Mouse (Mus musculus) liver, embryonic 13.5 days (tissue): ENCODE measurements at regions not wholly inside any gene's neighbourhood (a gene's known extent, or its start where the extent isn't known, plus 50 kb on each side); places are given as distances from the start of the nearest gene placed in this dataset.

Source experiments
- ATAC-seq: fragments of 200-750 bp; cut with Nextera tagmentation; 2 replicates; pipeline ENCODE4 v1.8.0; 2017; ENCODE audit warnings: low read depth, mild to moderate bottlenecking, moderate number of reproducible peaks, moderate library complexity
- DNase-seq: peaks from one replicate; pipeline ENCODE4 v3.0.0; 2022
- H3K27ac ChIP-seq: fragments of 300-500 bp; sonication (generic); 2 replicates; pipeline ENCODE4 v1.5.1; 2015; ENCODE audit warnings: moderate library complexity, mild to moderate bottlenecking, inconsistent platforms
- H3K27me3 ChIP-seq: fragments of 300-500 bp; sonication (generic); 2 replicates; pipeline ENCODE4 v1.6.1; 2015; ENCODE audit warnings: mild to moderate bottlenecking, inconsistent platforms
- H3K36me3 ChIP-seq: fragments of 300-500 bp; sonication (generic); 2 replicates; pipeline ENCODE4 v1.6.1; 2015; ENCODE audit warnings: mild to moderate bottlenecking, inconsistent platforms
- H3K4me1 ChIP-seq: fragments of 300-500 bp; sonication (generic); replicated peaks from 2 replicates; pipeline ENCODE4 v1.6.1; 2015; ENCODE audit warnings: inconsistent platforms
- H3K4me2 ChIP-seq: fragments of 300-500 bp; sonication (generic); 2 replicates; pipeline ENCODE4 v1.6.1; 2015; ENCODE audit warnings: inconsistent platforms, mild to moderate bottlenecking, moderate library complexity
- H3K4me3 ChIP-seq: fragments of 300-500 bp; sonication (generic); replicated peaks from 2 replicates; pipeline ENCODE4 v1.5.1; 2015; ENCODE audit warnings: mild to moderate bottlenecking, inconsistent platforms
- H3K9ac ChIP-seq: fragments of 300-500 bp; sonication (generic); 2 replicates; pipeline ENCODE4 v1.6.1; 2015; ENCODE audit warnings: mild to moderate bottlenecking, inconsistent platforms
- H3K9me3 ChIP-seq: fragments of 300-500 bp; sonication (generic); replicated peaks from 2 replicates; pipeline ENCODE4 v1.6.1; 2016; ENCODE audit warnings: inconsistent platforms
- WGBS: fragments of 180-500 bp; shearing (Covaris S2); methylation state at CpG from one replicate; pipeline ENCODE4 v1.1.7; 2015; ENCODE audit not compliant: insufficient replicate concordance; 5-methylcytosine and 5-hydroxymethylcytosine counted together

DNA sequence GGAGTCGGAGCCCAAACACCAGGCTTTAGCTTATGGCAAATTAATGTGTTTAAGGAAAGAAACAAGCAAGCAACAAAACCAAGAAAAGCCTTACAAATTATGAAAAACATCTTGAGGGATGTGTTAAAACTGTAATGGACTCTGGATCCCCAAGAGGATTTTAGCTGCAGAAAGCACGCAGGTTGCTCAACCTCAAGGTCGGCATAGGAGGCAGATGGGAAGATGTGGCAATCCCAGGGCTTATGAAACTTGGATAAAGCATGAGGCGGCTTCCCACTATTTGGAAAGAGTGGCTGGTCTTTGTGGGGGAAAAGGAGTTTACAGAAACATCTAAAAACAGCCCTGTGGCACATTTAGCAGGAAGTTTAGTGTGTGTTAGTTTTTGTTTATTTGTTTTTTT lies 190.5 kb downstream of the Gm11011 start:
- Histone ChIP-seq H3K4me3 (no peak overlapping the region), H3K27me3 (no peaks in the 10 kb centered on the region), H3K4me2 (no peak overlapping the region), H3K9me3 (peaks cover 4% of the 10 kb centered on the region; the same call in 1 of the 2 replicates), H3K4me1 (no peaks in the 10 kb centered on the region), H3K9ac (no peak overlapping the region), H3K27ac (no peak overlapping the region), H3K36me3 (no peaks in the 10 kb centered on the region)
- ATAC-seq (no peak), DNase-seq (no peak)
- WGBS, result 53% methylated on average over 4 of the region's 4 CpGs

DNA sequence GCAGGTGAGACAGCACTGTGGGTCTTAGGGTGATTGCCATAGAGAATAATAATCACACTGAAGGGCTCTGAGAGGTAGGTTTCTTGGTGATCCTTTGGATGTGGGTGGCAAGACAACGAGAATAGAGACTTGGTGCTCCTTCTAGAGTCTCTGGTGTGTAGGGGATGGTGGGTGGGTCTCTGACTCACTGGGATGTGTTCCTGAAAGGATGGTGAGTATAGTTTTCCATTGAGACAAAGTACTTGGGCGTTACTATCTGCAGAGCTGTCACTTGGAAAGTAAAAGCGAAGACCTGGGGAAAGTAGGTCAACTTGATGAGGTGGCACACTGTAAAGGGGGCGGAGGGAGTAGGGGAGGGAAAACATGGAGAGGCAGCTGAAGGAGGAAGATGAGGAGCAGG lies 191.3 kb downstream of the Gm11011 start:
- H3K27ac ChIP-seq, result no peak overlapping the region
- ATAC-seq, result no peak
- H3K4me3 ChIP-seq, result no peak overlapping the region
- no peaks in the 10 kb centered on the region for H3K4me1 ChIP-seq
- no peaks in the 10 kb centered on the region for H3K36me3 ChIP-seq
- no peaks in the 10 kb centered on the region for H3K27me3 ChIP-seq
- no peak overlapping the region for H3K9ac ChIP-seq
- peaks cover 2% of the 10 kb centered on the region; the same call in 1 of the 2 replicates for H3K9me3 ChIP-seq
- DNase-seq, result no peak
- no peak overlapping the region for H3K4me2 ChIP-seq
- 56% methylated on average over 4 of the region's 4 CpGs for WGBS

DNA sequence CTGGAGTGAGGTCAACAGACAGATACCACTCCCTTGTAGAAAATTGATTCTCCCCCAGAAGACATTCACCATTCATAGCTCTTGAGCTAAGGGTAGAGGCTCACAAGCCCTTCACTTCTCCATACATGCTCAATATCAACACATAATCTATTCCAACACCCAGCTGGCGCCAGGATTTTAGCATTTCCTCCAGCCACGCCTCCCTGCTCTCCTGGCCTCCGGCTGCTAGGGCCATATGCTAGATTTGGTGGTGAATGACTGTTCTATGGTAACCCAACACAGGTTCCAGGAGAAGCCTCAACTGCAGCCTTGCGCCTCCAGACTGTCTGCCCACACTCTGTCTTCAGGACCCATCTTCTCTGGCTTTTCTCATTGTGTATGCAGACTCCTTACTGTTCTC lies 197.9 kb downstream of the Gm11011 start:
- Histone ChIP-seq H3K4me3 (no peak overlapping the region), H3K4me1 (no peaks in the 10 kb centered on the region), H3K9me3 (no peaks in the 10 kb centered on the region), H3K27me3 (no peaks in the 10 kb centered on the region), H3K4me2 (no peak overlapping the region), H3K9ac (no peak overlapping the region), H3K27ac (no peak overlapping the region), H3K36me3 (no peaks in the 10 kb centered on the region)
- ATAC-seq (no peak), DNase-seq (no peak)
- WGBS, result 61% methylated on average over 4 of the region's 4 CpGs

DNA sequence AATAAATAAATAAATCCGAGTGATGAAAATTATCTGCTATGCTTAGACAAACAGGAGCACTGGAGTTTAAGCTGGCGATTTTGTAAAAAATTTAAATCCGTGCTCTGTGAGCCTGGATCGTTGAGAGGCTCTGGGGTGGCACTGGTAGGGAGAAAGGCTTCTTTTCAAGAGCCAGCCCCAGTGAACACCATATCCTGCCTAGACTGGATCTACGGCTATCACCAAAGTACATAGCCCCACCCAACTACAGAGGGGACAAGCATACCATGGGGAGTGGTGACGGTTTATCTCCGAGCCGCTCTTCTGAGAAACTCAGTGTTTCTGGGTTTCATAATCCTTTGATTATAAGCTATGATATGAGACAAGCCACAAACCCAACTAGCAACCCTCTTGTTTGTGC lies 199.0 kb downstream of the Gm11011 start:
- no peaks in the 10 kb centered on the region for H3K27me3 ChIP-seq
- H3K9ac ChIP-seq, result no peak overlapping the region
- ATAC-seq, result no peak
- no peak overlapping the region for H3K4me3 ChIP-seq
- no peaks in the 10 kb centered on the region for H3K9me3 ChIP-seq
- H3K4me1 ChIP-seq, result no peaks in the 10 kb centered on the region
- H3K36me3 ChIP-seq, result no peaks in the 10 kb centered on the region
- H3K27ac ChIP-seq, result no peak overlapping the region
- H3K4me2 ChIP-seq, result no peak overlapping the region
- DNase-seq, result no peak
- 78% methylated on average over 8 of the region's 8 CpGs for WGBS

DNA sequence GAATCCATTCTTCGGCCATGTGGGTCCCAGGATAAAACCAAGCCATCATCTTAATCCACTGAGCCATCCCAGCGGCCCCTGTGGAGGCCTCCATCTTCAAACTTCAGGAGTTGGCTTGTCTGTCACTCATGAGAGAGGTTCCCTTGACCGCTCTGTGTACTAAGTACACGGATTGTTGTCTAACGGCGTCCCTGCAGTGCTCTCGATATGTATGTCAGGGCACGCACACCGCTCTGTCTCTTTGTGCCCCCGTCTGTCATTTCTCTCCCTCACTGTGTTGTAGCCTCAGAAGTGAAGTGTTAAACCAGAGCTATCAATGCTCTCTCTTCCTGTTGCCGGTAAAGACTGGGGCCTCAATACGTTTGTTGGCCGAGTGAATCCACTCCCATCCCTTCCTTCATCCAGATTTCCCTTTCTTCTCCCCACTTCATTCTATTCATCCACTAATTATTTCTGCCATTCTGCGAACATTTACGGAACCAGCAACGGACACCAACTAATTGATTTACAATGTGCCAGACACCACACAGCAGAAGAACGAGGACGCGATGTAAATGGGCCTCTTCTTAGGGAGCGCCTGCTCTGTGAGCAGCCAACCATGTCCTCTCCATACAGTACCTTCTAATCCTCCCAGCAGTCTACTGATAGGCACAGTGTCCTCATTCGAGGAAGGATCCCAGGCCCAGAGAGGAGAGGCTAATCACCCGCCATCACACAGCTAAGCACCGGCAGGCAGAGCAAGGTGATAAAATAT lies 199.6 kb downstream of the Gm11011 start:
- no peaks in the 10 kb centered on the region for H3K9me3 ChIP-seq
- no peaks in the 10 kb centered on the region for H3K4me1 ChIP-seq
- H3K27ac ChIP-seq, result no peak overlapping the region
- H3K9ac ChIP-seq, result no peak overlapping the region
- H3K4me2 ChIP-seq, result no peak overlapping the region
- H3K27me3 ChIP-seq, result no peaks in the 10 kb centered on the region
- no peak overlapping the region for H3K4me3 ChIP-seq
- H3K36me3 ChIP-seq, result no peaks in the 10 kb centered on the region
- ATAC-seq, result no peak
- 73% methylated on average over 23 of the region's 23 CpGs for WGBS
- no peak for DNase-seq

DNA sequence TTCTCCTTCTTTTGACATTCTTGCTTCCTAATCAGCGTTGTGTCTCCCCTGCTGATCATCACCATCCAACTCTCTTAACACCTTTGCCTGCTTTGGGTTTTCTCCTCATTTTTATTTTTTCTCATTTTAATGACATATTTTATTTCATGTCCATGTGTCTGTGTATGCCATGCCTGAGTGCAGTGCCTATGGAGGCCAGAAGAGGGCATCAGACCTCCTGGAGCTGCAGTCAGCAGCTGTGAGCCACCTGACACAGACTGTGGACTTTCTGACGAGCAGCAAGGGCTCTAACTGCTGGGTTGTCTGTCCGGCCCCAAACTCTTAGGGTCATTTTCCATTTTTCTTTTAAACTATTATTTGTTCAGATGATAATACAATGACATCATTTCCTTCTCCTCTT lies 203.8 kb downstream of the Gm11011 start:
- Histone ChIP-seq H3K27me3 (no peaks in the 10 kb centered on the region), H3K4me3 (no peak overlapping the region), H3K27ac (no peak overlapping the region), H3K4me1 (no peaks in the 10 kb centered on the region), H3K9ac (no peak overlapping the region), H3K4me2 (no peak overlapping the region), H3K36me3 (no peaks in the 10 kb centered on the region), H3K9me3 (0 out of 2 replicates have a peak, but pooled peaks cover 8% of the 10 kb centered on the region)
- no peak for ATAC-seq
- no peak for DNase-seq
- WGBS, result 63% methylated on average over 3 of the region's 3 CpGs

DNA sequence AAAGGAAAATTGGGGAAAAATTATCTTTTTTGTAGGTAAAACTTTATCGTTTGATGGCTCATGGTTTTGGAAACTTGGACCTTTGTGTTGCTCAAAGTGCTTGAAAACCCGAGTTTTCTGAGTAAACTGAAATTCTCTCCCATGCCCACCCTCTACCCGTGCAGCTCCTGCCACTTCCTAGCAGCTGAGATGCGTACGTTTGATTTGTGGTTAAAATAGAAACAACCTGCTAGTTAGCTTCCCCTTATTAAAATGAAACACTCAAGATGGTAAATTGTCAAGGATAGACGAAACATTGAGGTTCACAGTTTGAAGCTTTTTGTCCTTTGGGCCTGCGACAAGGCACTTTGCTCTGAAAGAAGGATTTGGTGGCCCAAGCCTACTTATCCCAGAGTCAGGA lies 214.5 kb downstream of the Gm11011 start:
- ATAC-seq (no peak), DNase-seq (no peak)
- H3K36me3 ChIP-seq, result no peaks in the 10 kb centered on the region
- no peak overlapping the region for H3K4me2 ChIP-seq
- no peak overlapping the region for H3K4me3 ChIP-seq
- no peaks in the 10 kb centered on the region for H3K4me1 ChIP-seq
- WGBS, result 60% methylated on average over 7 of the region's 7 CpGs
- H3K9me3 ChIP-seq, result peaks cover 20% of the 10 kb centered on the region; the same call in 1 of the 2 replicates
- H3K27me3 ChIP-seq, result no peaks in the 10 kb centered on the region
- no peak overlapping the region for H3K27ac ChIP-seq
- H3K9ac ChIP-seq, result no peak overlapping the region

DNA sequence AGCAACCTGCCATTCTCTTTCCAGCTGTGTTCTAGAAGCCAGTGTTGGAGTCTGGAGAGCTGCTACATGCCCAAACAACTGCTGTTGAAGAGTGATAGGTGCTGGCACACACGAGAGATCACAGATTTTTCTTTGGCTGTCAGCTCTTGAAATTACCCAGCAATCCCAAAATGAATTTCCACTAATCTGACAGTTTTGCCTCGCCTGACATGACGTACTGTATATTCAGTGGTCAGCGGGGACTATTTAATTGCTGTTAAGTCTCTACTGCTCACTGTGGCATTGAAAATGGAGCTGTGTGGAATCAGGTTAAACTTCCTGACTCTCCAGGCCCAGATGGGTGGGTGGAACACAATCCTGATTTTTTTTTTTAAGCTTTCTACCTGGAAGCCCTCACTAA lies 222.5 kb downstream of the Gm11011 start:
- H3K36me3 ChIP-seq, result no peaks in the 10 kb centered on the region
- WGBS, result 63% methylated on average over 4 of the region's 4 CpGs
- H3K4me2 ChIP-seq, result no peak overlapping the region
- no peak overlapping the region for H3K4me3 ChIP-seq
- no peak overlapping the region for H3K27ac ChIP-seq
- DNase-seq (no peak), ATAC-seq (no peak)
- no peaks in the 10 kb centered on the region for H3K4me1 ChIP-seq
- H3K9ac ChIP-seq, result no peak overlapping the region
- 0 out of 2 replicates have a peak, but pooled peaks cover 3% of the 10 kb centered on the region for H3K9me3 ChIP-seq
- H3K27me3 ChIP-seq, result no peaks in the 10 kb centered on the region

DNA sequence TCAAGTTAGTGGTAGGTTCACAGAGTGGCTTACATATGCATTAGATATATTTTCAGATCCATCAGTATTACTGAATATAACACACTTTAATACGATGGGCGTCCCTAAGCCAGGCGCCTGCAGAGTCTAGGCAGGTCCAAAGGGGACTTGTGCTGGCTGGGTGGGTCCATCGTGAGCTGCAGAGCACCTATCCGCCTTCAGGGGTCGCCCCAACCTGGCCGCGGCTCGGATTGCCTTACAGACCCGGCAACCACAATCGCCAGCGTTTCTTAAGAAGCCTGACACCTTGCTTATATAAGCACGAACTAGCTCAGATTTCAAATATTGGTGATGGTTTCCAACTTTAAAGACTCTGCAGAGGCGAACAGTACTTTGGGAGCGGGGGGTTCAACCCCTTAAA lies 227.3 kb downstream of the Gm11011 start:
- Histone ChIP-seq H3K36me3 (no peaks in the 10 kb centered on the region), H3K27me3 (no peaks in the 10 kb centered on the region), H3K9ac (no peak overlapping the region), H3K4me2 (no peak overlapping the region), H3K27ac (no peak overlapping the region), H3K4me1 (no peaks in the 10 kb centered on the region), H3K9me3 (0 out of 2 replicates have a peak, but pooled peaks cover 9% of the 10 kb centered on the region), H3K4me3 (no peak overlapping the region)
- 14% methylated on average over 15 of the region's 15 CpGs for WGBS
- no peak for DNase-seq
- no peak for ATAC-seq

DNA sequence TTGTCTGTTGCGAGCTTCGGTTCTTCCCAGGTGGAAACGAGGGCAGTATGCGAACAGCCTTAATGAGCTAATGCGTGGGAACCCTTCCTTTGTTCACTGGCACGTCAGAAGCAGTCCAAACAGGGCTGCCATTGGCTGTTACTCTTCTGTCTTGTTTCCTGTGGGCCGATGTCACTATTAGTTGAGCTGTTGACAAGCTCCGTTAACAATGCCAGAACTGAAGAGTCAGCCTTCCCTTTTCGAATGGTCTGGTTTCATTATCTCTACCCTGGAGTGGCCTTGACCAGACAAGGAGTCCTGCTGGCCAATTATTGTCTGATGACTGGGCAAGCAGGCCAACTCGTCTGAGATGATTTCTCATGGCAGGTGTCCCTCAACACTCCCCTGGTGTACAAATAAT lies 230.1 kb downstream of the Gm11011 start:
- DNase-seq (no peak), ATAC-seq (no peak)
- Histone ChIP-seq H3K9me3 (0 out of 2 replicates have a peak, but pooled peaks cover 6% of the 10 kb centered on the region), H3K9ac (no peak overlapping the region), H3K4me3 (no peak overlapping the region), H3K36me3 (no peaks in the 10 kb centered on the region), H3K27me3 (no peaks in the 10 kb centered on the region), H3K4me2 (no peak overlapping the region), H3K27ac (no peak overlapping the region), H3K4me1 (no peaks in the 10 kb centered on the region)
- WGBS, result 49% methylated on average over 10 of the region's 10 CpGs

DNA sequence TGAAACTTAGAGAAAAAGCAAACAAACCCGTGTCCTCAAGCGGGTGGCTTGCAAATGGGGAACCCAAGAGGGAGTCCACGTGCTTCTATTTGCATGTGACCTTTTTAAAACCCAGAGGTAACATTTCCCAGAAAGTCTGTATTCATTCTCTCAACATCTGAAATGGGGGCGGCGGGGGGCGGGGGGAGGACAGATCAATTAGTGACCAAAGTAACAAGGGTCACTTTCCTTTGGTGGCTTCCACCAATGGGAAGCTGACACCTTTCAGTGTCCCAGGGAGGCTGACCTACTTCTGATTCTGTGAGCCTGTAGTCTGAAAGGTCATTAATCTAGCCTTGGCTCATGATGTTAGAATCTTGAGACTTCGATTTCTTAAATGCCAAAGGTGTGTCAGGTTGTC lies 236.0 kb downstream of the Gm11011 start:
- Histone ChIP-seq H3K27ac (no peak overlapping the region), H3K4me2 (no peak overlapping the region), H3K36me3 (no peaks in the 10 kb centered on the region), H3K9me3 (peaks cover 5% of the 10 kb centered on the region; the same call in 1 of the 2 replicates), H3K4me3 (no peak overlapping the region), H3K27me3 (no peaks in the 10 kb centered on the region), H3K9ac (no peak overlapping the region), H3K4me1 (no peaks in the 10 kb centered on the region)
- 69% methylated on average over 7 of the region's 7 CpGs for WGBS
- DNase-seq (no peak), ATAC-seq (no peak)

DNA sequence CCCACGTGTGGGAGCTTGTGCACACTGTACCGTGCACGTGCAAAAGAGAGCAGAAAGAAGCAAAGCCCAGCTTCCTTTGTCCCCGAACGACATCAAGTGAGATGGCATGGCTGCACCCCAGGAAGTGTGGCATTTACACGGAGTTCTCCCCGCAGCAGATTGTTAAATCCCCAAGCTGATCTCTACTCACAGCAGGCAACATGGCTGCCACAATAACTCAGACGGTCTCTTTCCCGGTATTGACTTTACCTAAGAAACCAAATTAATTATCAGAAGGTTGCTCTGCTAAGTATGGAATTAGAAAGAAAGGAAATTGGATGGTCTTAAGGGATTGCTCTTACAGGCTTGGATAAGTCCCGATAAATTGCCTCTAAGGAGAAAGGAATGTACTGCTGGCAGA lies 241.4 kb downstream of the Gm11011 start:
- Histone ChIP-seq H3K9ac (no peak overlapping the region), H3K4me1 (no peaks in the 10 kb centered on the region), H3K27ac (no peak overlapping the region), H3K27me3 (no peaks in the 10 kb centered on the region), H3K4me3 (no peak overlapping the region), H3K4me2 (no peak overlapping the region), H3K9me3 (peaks cover 5% of the 10 kb centered on the region; the same call in 1 of the 2 replicates), H3K36me3 (no peaks in the 10 kb centered on the region)
- ATAC-seq (no peak), DNase-seq (no peak)
- WGBS, result 63% methylated on average over 10 of the region's 10 CpGs
